Mouse (Mus musculus) liver, embryonic 14.5 days (tissue): ENCODE data around the gene Tbcel. TPM values are rescaled to one million over a fixed set of nuclear protein-coding genes. Genes with fewer than 3 reads are reported as not detected.
A peak's percentile ranks its signal among the peaks of the same experiment; 100 is the strongest.

Experiments
- ATAC-seq: fragments of 200-750 bp; cut with Nextera tagmentation; 2 replicates; pipeline ENCODE4 v1.8.0; 2017; ENCODE audit warnings: moderate number of reproducible peaks, mild to moderate bottlenecking, moderate library complexity; ENCODE audit not compliant: insufficient read depth
- DNase-seq, 3 experiments: peaks; one replicate each; pipeline ENCODE4 v3.0.0-alpha.2; 2012 to 2013; ENCODE audit warnings: low read depth in 3 of 3, low spot score in 3 of 3
- H3K27ac ChIP-seq: fragments of 300-500 bp; sonication (generic); 2 replicates; pipeline ENCODE4 v1.5.1; 2014; ENCODE audit warnings: moderate library complexity, mild to moderate bottlenecking, control low read depth, inconsistent platforms
- H3K27me3 ChIP-seq: fragments of 300-500 bp; sonication (generic); 2 replicates; pipeline ENCODE4 v1.6.1; 2014; ENCODE audit warnings: mild to moderate bottlenecking, low read length, moderate library complexity; ENCODE audit not compliant: control insufficient read depth, insufficient read depth
- H3K36me3 ChIP-seq: fragments of 300-500 bp; sonication (generic); replicated peaks from 2 replicates; pipeline ENCODE4 v1.6.1; 2014; ENCODE audit warnings: low read depth; ENCODE audit not compliant: control insufficient read depth, insufficient read depth
- H3K4me1 ChIP-seq, 2 experiments: fragments of 200-500 bp in 1 of 2; fragments of 300-500 bp in 1 of 2; sonication (generic) in 1 of 2; replicated peaks; 2 replicates each; pipeline ENCODE4 v1.6.1; 2012 to 2014; ENCODE audit warnings: antibody characterized with exemption in 1 of 2, inconsistent platforms in 1 of 2, low read length in 1 of 2; ENCODE audit not compliant: control insufficient read depth in 2 of 2, insufficient read depth in 2 of 2
- H3K4me2 ChIP-seq: fragments of 300-500 bp; sonication (generic); 2 replicates; pipeline ENCODE4 v1.6.1; 2014; ENCODE audit warnings: low read depth, mild to moderate bottlenecking, control low read depth, moderate library complexity
- H3K4me3 ChIP-seq, 2 experiments: fragments of 200-500 bp in 1 of 2; fragments of 300-500 bp in 1 of 2; sonication (generic) in 1 of 2; 2 replicates each; pipeline ENCODE4 v1.5.1; 2012 to 2014; ENCODE audit warnings: low read depth in 2 of 2, low read length in 2 of 2, mild to moderate bottlenecking in 2 of 2, control low read depth in 1 of 2, inconsistent platforms in 1 of 2, moderate library complexity in 1 of 2; ENCODE audit not compliant: insufficient read depth in 1 of 2
- H3K9ac ChIP-seq: fragments of 300-500 bp; sonication (generic); replicated peaks from 2 replicates; pipeline ENCODE4 v1.6.1; 2014; ENCODE audit warnings: mild to moderate bottlenecking, control low read depth, moderate library complexity
- H3K9me3 ChIP-seq: fragments of 300-500 bp; sonication (generic); 2 replicates; pipeline ENCODE4 v1.6.1; 2016; ENCODE audit warnings: low read length, mixed read lengths; ENCODE audit not compliant: control insufficient read depth
- CTCF ChIP-seq: IDR thresholded peaks from 2 replicates; pipeline ENCODE4 v1.5.1; 2016; ENCODE audit warnings: antibody characterized with exemption, low read depth, control low read depth
- EP300 ChIP-seq: IDR thresholded peaks from 2 replicates; pipeline ENCODE4 v1.6.1; 2016; ENCODE audit warnings: antibody characterized with exemption, low read depth
- WGBS: fragments of 180-500 bp; shearing (Covaris S2); extraction: QIAGEN DNeasy Blood & Tissue Kit; methylation state at CpG from one replicate; pipeline ENCODE4 v1.1.7; 2014; ENCODE audit not compliant: insufficient replicate concordance; 5-methylcytosine and 5-hydroxymethylcytosine counted together
- polyA plus RNA-seq, 2 experiments: library from polyadenylated mRNA; depleted of rRNA in 1 of 2; stranded (reverse) in 1 of 2; unstranded in 1 of 2; fragments of >200 nt; fragmentation: Nextera tagmentation in 1 of 2; extraction: Ambion mirVana in 1 of 2; gene quantifications; 2 replicates each; pipeline versions ENCODE4 v1.2.1 to v1.2.3; 2012 to 2014

The Tbcel gene
- polyA plus RNA-seq, 2 experiments, result 11.3 to 19.7 TPM

DNA sequence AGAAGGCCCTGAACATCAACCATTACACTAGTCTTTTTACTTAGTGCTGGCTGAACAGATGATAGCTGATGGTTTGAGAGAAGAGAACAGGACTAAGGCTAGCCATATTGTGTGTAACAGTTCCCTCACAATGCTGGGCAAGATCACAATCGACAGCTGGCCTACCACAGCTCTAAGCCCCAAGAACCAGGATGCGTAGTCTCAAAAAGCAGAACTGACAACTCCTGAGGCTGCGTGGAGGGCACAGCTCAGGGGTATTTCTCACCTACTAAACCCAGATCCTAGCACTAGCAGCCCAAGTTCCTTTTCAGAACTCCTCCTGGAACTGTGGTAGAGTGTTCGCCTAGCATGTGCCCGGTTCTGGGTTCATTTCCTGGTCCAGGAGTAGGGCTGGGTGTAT is 39.2 kb downstream of the Tbcel start:
- no peak overlapping the region for H3K9ac ChIP-seq
- TF ChIP-seq EP300, result no peak
- TF ChIP-seq CTCF, result no peak
- no peak overlapping the region for H3K4me2 ChIP-seq
- H3K4me3 ChIP-seq, result no peak overlapping the region
- no peaks in the 10 kb centered on the region for H3K27me3 ChIP-seq
- ATAC-seq (no peak), DNase-seq (no peak)
- no peak overlapping the region for H3K27ac ChIP-seq
- H3K36me3 ChIP-seq, result no peaks in the 10 kb centered on the region
- H3K4me1 ChIP-seq, result peaks cover 21 to 30% of the 10 kb centered on the region in 2 experiments
- no peaks in the 10 kb centered on the region for H3K9me3 ChIP-seq
- WGBS, result 54% methylated on average over 5 of the region's 5 CpGs

DNA sequence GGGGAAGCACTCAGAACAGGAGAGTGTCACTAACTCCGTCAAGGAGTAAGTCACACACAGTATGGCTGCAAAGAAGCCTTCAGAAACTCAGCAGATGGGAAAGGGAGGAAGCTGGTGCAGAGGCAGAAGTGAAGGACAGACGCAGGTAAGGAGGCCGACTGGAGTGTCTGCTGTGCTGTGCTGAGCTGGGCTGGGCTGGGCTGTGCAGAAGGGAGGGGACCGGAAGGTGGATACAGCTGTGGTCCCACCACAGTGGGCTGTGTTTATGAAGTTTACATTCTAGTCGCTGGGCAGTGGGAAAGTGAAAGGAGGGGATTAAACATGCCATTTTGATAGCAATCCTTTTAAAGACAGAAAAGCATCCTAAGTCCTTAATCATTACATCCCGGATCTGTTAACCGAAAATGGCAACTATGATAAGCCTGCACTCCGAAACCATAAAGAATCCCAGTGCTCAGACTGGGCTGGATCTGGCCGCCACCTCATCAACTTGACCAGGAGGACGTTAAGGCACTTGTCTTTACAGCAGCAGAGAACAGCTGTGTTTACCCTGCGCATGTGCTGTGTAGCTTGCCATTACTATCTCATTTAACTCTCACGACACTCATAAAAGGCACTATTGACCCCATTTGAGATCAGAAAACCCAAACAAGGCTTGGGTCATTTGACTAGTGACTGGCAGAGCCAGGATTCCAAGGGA is 40.3 kb downstream of the Tbcel start:
- Histone ChIP-seq H3K4me3 (no peak overlapping the region), H3K9me3 (no peaks in the 10 kb centered on the region), H3K9ac (no peak overlapping the region), H3K27me3 (no peaks in the 10 kb centered on the region), H3K4me1 (peaks cover 26 to 36% of the 10 kb centered on the region in 2 experiments), H3K27ac (no peak overlapping the region), H3K36me3 (no peaks in the 10 kb centered on the region), H3K4me2 (no peak overlapping the region)
- ATAC-seq, result no peak
- 63% methylated on average over 12 of the region's 12 CpGs for WGBS
- DNase-seq, result no peak
- no peak for TF ChIP-seq EP300

- H3K4me3 ChIP-seq, result no peak overlapping the region
- H3K9ac ChIP-seq, result no peak overlapping the region
- no peaks in the 10 kb centered on the region for H3K36me3 ChIP-seq
- no peak for TF ChIP-seq EP300
- TF ChIP-seq CTCF, result no peak
- H3K27ac ChIP-seq, result no peak overlapping the region
- H3K4me2 ChIP-seq, result no peak overlapping the region
- no peak for DNase-seq
- H3K9me3 ChIP-seq, result no peaks in the 10 kb centered on the region
- ATAC-seq, result no peak
- H3K27me3 ChIP-seq, result no peaks in the 10 kb centered on the region
- H3K4me1 ChIP-seq, result peaks cover 31 to 42% of the 10 kb centered on the region in 2 experiments
- 29% methylated on average over 5 of the region's 5 CpGs for WGBS
Observed at GRCm38 (mm10) chr9:42465661-42466091, 41.9 kb downstream of the Tbcel start.

DNA sequence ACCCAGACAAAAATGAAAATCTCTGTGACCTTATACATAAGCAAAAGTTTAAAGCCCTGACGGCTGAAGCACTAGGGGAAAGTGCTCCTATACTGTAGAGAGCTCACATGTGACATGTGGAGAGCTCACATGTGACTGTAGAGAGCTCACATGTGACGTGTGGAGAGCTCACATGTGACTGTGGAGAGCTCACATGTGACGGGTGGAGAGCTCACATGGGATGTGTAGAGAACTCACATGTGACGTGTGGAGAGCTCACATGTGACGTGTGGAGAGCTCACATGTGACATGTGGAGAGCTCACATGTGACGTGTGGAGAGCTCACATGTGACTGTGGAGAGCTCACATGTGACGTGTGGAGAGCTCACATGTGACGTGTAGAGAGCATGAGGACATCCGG is 43.4 kb downstream of the Tbcel start:
- Histone ChIP-seq H3K27ac (no peak overlapping the region; the same call in 1 of the 2 replicates), H3K4me3 (no peak overlapping the region), H3K4me1 (peaks cover 37 to 55% of the 10 kb centered on the region in 2 experiments), H3K27me3 (no peaks in the 10 kb centered on the region), H3K9me3 (no peaks in the 10 kb centered on the region), H3K36me3 (no peaks in the 10 kb centered on the region), H3K4me2 (no peak overlapping the region), H3K9ac (no peak overlapping the region)
- WGBS, result 78% methylated on average over 9 of the region's 9 CpGs
- DNase-seq, result no peak
- TF ChIP-seq EP300, result no peak
- TF ChIP-seq CTCF, result no peak
- no peak for ATAC-seq

DNA sequence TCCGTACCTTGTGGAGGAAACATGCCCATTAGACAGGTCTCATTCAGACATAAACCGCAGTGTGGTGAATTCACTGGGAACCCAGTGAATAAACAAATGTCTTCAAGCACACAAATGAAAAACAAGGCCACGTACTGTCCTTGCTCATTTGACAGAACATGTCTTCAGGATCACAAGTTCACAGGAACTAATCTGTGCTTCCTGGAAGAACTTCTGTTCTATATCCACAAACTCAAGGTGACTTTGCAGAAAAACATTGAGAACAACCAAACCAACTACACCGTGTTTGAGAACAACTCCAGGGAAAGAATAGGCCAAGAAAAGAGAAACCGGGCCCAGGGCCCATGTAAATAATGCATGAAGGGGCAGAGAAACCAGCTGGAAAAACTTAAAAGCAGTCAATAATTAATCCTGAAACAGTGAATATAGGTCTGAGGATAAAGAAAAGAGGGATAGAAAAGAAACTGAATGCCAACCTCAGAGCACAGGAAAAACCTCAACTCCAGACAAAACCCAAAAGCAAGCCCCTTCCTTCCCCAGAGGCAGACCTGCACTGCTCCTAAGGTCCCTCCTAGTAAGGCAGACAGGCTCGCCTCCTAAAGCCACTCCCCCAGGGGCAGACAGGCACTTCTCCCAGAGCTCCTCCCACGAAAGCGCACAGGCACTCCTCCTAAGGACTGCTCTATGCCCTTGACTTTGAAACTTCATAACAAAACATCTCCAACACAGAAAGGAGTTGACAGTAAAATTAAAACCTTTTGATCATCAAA is 44.2 kb downstream of the Tbcel start:
- H3K9me3 ChIP-seq, result no peaks in the 10 kb centered on the region
- H3K27ac ChIP-seq, result peak overlapping the region; percentile 94
- peaks cover 43 to 63% of the 10 kb centered on the region in 2 experiments for H3K4me1 ChIP-seq
- ATAC-seq (peak; percentile 87), DNase-seq (peak; percentile 72 to 78 (median 73))
- H3K9ac ChIP-seq, result peak overlapping the region; percentile 55
- WGBS, result 26% methylated on average over 8 of the region's 8 CpGs
- H3K27me3 ChIP-seq, result no peaks in the 10 kb centered on the region
- TF ChIP-seq CTCF, result 0 out of 2 replicates have a peak, but pooled peaks have one; percentile 19
- TF ChIP-seq EP300, result 0 out of 2 replicates have a peak, but pooled peaks have one; percentile 8
- peak overlapping the region; percentile 68 for H3K4me2 ChIP-seq
- peak overlapping the region; percentile 31 to 43 for H3K4me3 ChIP-seq
- no peaks in the 10 kb centered on the region for H3K36me3 ChIP-seq
